Mouse (Mus musculus) neural tube, embryonic 11.5 days (tissue): Measurements from ENCODE around the gene Zfp1. TPM values are rescaled to one million over a fixed set of nuclear protein-coding genes. Genes with fewer than 3 reads are reported as not detected.

ENCODE experiments used
- ATAC-seq: fragments of 200-750 bp; cut with Nextera tagmentation; 2 replicates; pipeline ENCODE4 v1.8.0; 2017; ENCODE audit warnings: moderate number of reproducible peaks, mild to moderate bottlenecking, moderate TSS enrichment, moderate library complexity; ENCODE audit not compliant: insufficient read depth, low FRiP score, low TSS enrichment
- DNase-seq: peaks from one replicate; pipeline ENCODE4 v3.0.0-alpha.2; 2015; ENCODE audit warnings: low spot score
- H3K27ac ChIP-seq: fragments of 300-500 bp; sonication (generic); 2 replicates; pipeline ENCODE4 v1.5.1; 2014; ENCODE audit warnings: low read depth, mild to moderate bottlenecking, low read length
- H3K27me3 ChIP-seq: fragments of 300-500 bp; sonication (generic); 2 replicates; pipeline ENCODE4 v1.6.1; 2014; ENCODE audit warnings: mild to moderate bottlenecking, low read length, mixed read lengths; ENCODE audit not compliant: control insufficient read depth, insufficient read depth
- H3K36me3 ChIP-seq: fragments of 300-500 bp; sonication (generic); 2 replicates; pipeline ENCODE4 v1.6.1; 2014; ENCODE audit warnings: mild to moderate bottlenecking, low read length, moderate library complexity, mixed read lengths; ENCODE audit not compliant: control insufficient read depth, insufficient read depth
- H3K4me1 ChIP-seq: fragments of 300-500 bp; sonication (generic); 2 replicates; pipeline ENCODE4 v1.6.1; 2014; ENCODE audit warnings: low read length, mixed read lengths; ENCODE audit not compliant: control insufficient read depth, insufficient read depth
- H3K4me2 ChIP-seq: fragments of 300-500 bp; sonication (generic); 2 replicates; pipeline ENCODE4 v1.6.1; 2014; ENCODE audit warnings: low read depth, mild to moderate bottlenecking, moderate library complexity
- H3K4me3 ChIP-seq: fragments of 300-500 bp; sonication (generic); 2 replicates; pipeline ENCODE4 v1.5.1; 2014; ENCODE audit warnings: low read depth, low read length
- H3K9ac ChIP-seq: fragments of 300-500 bp; sonication (generic); 2 replicates; pipeline ENCODE4 v1.6.1; 2014; ENCODE audit warnings: mild to moderate bottlenecking, low read length
- H3K9me3 ChIP-seq: fragments of 300-500 bp; sonication (generic); 2 replicates; pipeline ENCODE4 v1.6.1; 2016; ENCODE audit warnings: low read length; ENCODE audit not compliant: control insufficient read depth
- WGBS: fragments of 180-500 bp; shearing (Covaris S2); extraction: QIAGEN DNeasy Blood & Tissue Kit; methylation state at CpG from one replicate; pipeline ENCODE4 v1.1.7; 2014; 5-methylcytosine and 5-hydroxymethylcytosine counted together
- polyA plus RNA-seq: library from polyadenylated mRNA; unstranded; fragments of >200 nt; fragmentation: Nextera tagmentation; extraction: Ambion mirVana; gene quantifications from 2 replicates; pipeline ENCODE4 v1.2.1, GENCODE M21; 2014

Gene Zfp1
- polyA plus RNA-seq, 1 experiment from 2014 or later, result 22.3 TPM

- Histone ChIP-seq H3K27me3 (no peaks in the 10 kb centered on the region), H3K4me1 (0 out of 2 replicates have a peak, but pooled peaks cover 3% of the 10 kb centered on the region), H3K27ac (no peak overlapping the region), H3K9ac (no peak overlapping the region), H3K4me2 (no peak overlapping the region), H3K9me3 (no peaks in the 10 kb centered on the region), H3K36me3 (no peaks in the 10 kb centered on the region), H3K4me3 (no peak overlapping the region)
- ATAC-seq (no peak), DNase-seq (no peak)
- 98% methylated on average over 8 of the region's 8 CpGs for WGBS
Measured at GRCm38 (mm10) chr8:111645715-111646114, 2.5 kb downstream of the Zfp1 start.

GRCm38 (mm10) chr8:111648834-111649233, 5.6 kb downstream of the Zfp1 start:
- Histone ChIP-seq H3K27ac (no peak overlapping the region), H3K36me3 (no peaks in the 10 kb centered on the region), H3K27me3 (no peaks in the 10 kb centered on the region), H3K4me2 (no peak overlapping the region), H3K9ac (no peak overlapping the region), H3K9me3 (no peaks in the 10 kb centered on the region), H3K4me3 (no peak overlapping the region), H3K4me1 (0 out of 2 replicates have a peak, but pooled peaks cover 3% of the 10 kb centered on the region)
- no peak for DNase-seq
- no peak for ATAC-seq
- WGBS, result 44% methylated on average over 2 of the region's 2 CpGs

GRCm38 (mm10) chr8:111650651-111651050, 7.5 kb downstream of the Zfp1 start:
- Histone ChIP-seq H3K27me3 (no peaks in the 10 kb centered on the region), H3K4me3 (no peak overlapping the region), H3K4me2 (no peak overlapping the region), H3K9ac (no peak overlapping the region), H3K36me3 (no peaks in the 10 kb centered on the region), H3K4me1 (0 out of 2 replicates have a peak, but pooled peaks cover 3% of the 10 kb centered on the region), H3K27ac (no peak overlapping the region), H3K9me3 (no peaks in the 10 kb centered on the region)
- DNase-seq, result no peak
- ATAC-seq, result no peak
- 91% methylated on average over 3 of the region's 3 CpGs for WGBS

- ATAC-seq (no peak), DNase-seq (no peak)
- H3K27me3 ChIP-seq, result no peaks in the 10 kb centered on the region
- no peak overlapping the region for H3K4me2 ChIP-seq
- 95% methylated on average over 2 of the region's 2 CpGs for WGBS
- no peaks in the 10 kb centered on the region for H3K9me3 ChIP-seq
- H3K4me1 ChIP-seq, result 0 out of 2 replicates have a peak, but pooled peaks cover under 1% of the 10 kb centered on the region
- no peak overlapping the region for H3K4me3 ChIP-seq
- H3K36me3 ChIP-seq, result no peaks in the 10 kb centered on the region
- no peak overlapping the region for H3K9ac ChIP-seq
- H3K27ac ChIP-seq, result no peak overlapping the region
Measured at GRCm38 (mm10) chr8:111653524-111653923, 10.3 kb downstream of the Zfp1 start.

- no peak overlapping the region for H3K9ac ChIP-seq
- ATAC-seq, result no peak
- H3K4me2 ChIP-seq, result no peak overlapping the region
- 28% methylated on average over 1 of the region's 1 CpGs for WGBS
- DNase-seq, result no peak
- H3K36me3 ChIP-seq, result no peaks in the 10 kb centered on the region; the same call in 1 of the 2 replicates
- no peaks in the 10 kb centered on the region for H3K9me3 ChIP-seq
- no peaks in the 10 kb centered on the region for H3K4me1 ChIP-seq
- H3K27me3 ChIP-seq, result no peaks in the 10 kb centered on the region
- no peak overlapping the region for H3K4me3 ChIP-seq
- no peak overlapping the region for H3K27ac ChIP-seq
Measured at GRCm38 (mm10) chr8:111657312-111657854, 14.2 kb downstream of the Zfp1 start.

GRCm38 (mm10) chr8:111658819-111659423, 15.7 kb downstream of the Zfp1 start:
- Histone ChIP-seq H3K36me3 (no peaks in the 10 kb centered on the region; the same call in 1 of the 2 replicates), H3K4me3 (no peak overlapping the region), H3K27me3 (no peaks in the 10 kb centered on the region), H3K4me1 (no peaks in the 10 kb centered on the region), H3K9ac (no peak overlapping the region), H3K27ac (no peak overlapping the region), H3K4me2 (no peak overlapping the region), H3K9me3 (no peaks in the 10 kb centered on the region)
- no peak for ATAC-seq
- 92% methylated on average over 6 of the region's 6 CpGs for WGBS
- no peak for DNase-seq

GRCm38 (mm10) chr8:111662473-111662872, 19.3 kb downstream of the Zfp1 start:
- no peak for ATAC-seq
- H3K27ac ChIP-seq, result no peak overlapping the region
- no peak overlapping the region for H3K9ac ChIP-seq
- H3K9me3 ChIP-seq, result no peaks in the 10 kb centered on the region
- H3K4me3 ChIP-seq, result no peak overlapping the region
- peaks cover under 1% of the 10 kb centered on the region for H3K36me3 ChIP-seq
- H3K4me2 ChIP-seq, result no peak overlapping the region
- WGBS, result 97% methylated on average over 3 of the region's 3 CpGs
- H3K4me1 ChIP-seq, result no peaks in the 10 kb centered on the region
- DNase-seq, result peak; percentile 67
- H3K27me3 ChIP-seq, result no peaks in the 10 kb centered on the region

GRCm38 (mm10) chr8:111666751-111667150, 23.6 kb downstream of the Zfp1 start:
- H3K4me2 ChIP-seq, result no peak overlapping the region
- H3K4me3 ChIP-seq, result no peak overlapping the region
- H3K9me3 ChIP-seq, result no peaks in the 10 kb centered on the region
- H3K36me3 ChIP-seq, result peaks cover 9% of the 10 kb centered on the region
- no peaks in the 10 kb centered on the region for H3K4me1 ChIP-seq
- 94% methylated on average over 2 of the region's 2 CpGs for WGBS
- H3K9ac ChIP-seq, result no peak overlapping the region
- no peak overlapping the region for H3K27ac ChIP-seq
- no peak for DNase-seq
- H3K27me3 ChIP-seq, result no peaks in the 10 kb centered on the region
- no peak for ATAC-seq

GRCm38 (mm10) chr8:111676237-111676636, 33.0 kb downstream of the Zfp1 start:
- Histone ChIP-seq H3K4me2 (no peak overlapping the region), H3K4me3 (no peak overlapping the region), H3K36me3 (0 out of 2 replicates have a peak, but pooled peaks cover 2% of the 10 kb centered on the region), H3K27ac (no peak overlapping the region), H3K9ac (no peak overlapping the region), H3K9me3 (no peaks in the 10 kb centered on the region), H3K4me1 (no peaks in the 10 kb centered on the region), H3K27me3 (no peaks in the 10 kb centered on the region)
- ATAC-seq, result no peak
- WGBS, result 80% methylated on average over 8 of the region's 8 CpGs
- no peak for DNase-seq
